In genomic region chr13:33003523-33004413, GRCm38 (mm10) we compare ENCODE assay signal across 8 mouse cellular contexts. TPM values are rescaled to one million over a fixed set of nuclear protein-coding genes. Genes with fewer than 3 reads are reported as not detected.
A peak's percentile ranks its signal among the peaks of the same experiment; 100 is the strongest.
DNase-seq lines count a peak whose midpoint lies in the region; ATAC-seq and TF ChIP-seq lines count a peak whose summit lies in the region.

No protein-coding gene starts in this region.

- ATAC-seq in lung, embryonic 15.5 days (ENCODE audit: borderline replicate concordance, extremely low read depth, low FRiP score, low TSS enrichment) = peak; percentile 44; the same call in 1 of the 2 replicates
- ATAC-seq in common myeloid progenitor, adult 5-6 weeks (replicated peaks; ENCODE audit: low read depth, poor library complexity, severe bottlenecking) = peak; percentile 30
- 0 out of 2 replicates have a peak, but pooled peaks have one; percentile 38 for ATAC-seq in hindbrain, postnatal 0 days
- no peak for ATAC-seq in midbrain, embryonic 14.5 days (ENCODE audit: low FRiP score, low TSS enrichment)

- H3K27ac ChIP-seq in lung, embryonic 15.5 days = peak overlapping the region; percentile 95
- peak overlapping the region; percentile 68 for H3K27ac ChIP-seq in hindbrain, postnatal 0 days
- H3K27ac ChIP-seq in midbrain, embryonic 14.5 days (replicated peaks; ENCODE audit: low read depth, low read length) = no peak overlapping the region
- H3K27ac ChIP-seq in cerebellum, adult 2 months (ENCODE audit: insufficient read depth, low read length) = no peak overlapping the region

- H3K9ac ChIP-seq in lung, embryonic 15.5 days = peak overlapping the region; percentile 42
- H3K9ac ChIP-seq in hindbrain, postnatal 0 days (replicated peaks; ENCODE audit: low read length) = peak overlapping the region; percentile 44
- peak overlapping the region; percentile 36; the same call in 1 of the 2 replicates for H3K9ac ChIP-seq in midbrain, embryonic 14.5 days (replicated peaks; ENCODE audit: low read length)

- peak overlapping the region; percentile 41 for H3K4me3 ChIP-seq in lung, embryonic 15.5 days
- H3K4me3 ChIP-seq in hindbrain, postnatal 0 days (ENCODE audit: low read length) = peak overlapping the region; percentile 25
- no peak overlapping the region; the same call in 1 of the 2 replicates for H3K4me3 ChIP-seq in midbrain, embryonic 14.5 days (replicated peaks; ENCODE audit: low read depth, low read length)
- H3K4me3 ChIP-seq in cerebellum, adult 2 months (replicated peaks; ENCODE audit: insufficient read depth, low read depth, low read length) = no peak overlapping the region

- H3K27me3 ChIP-seq in lung, embryonic 15.5 days = no peaks in the 10 kb centered on the region
- H3K27me3 ChIP-seq in hindbrain, postnatal 0 days (ENCODE audit: insufficient read depth, low read length) = no peaks in the 10 kb centered on the region
- H3K27me3 ChIP-seq in midbrain, embryonic 14.5 days (ENCODE audit: control insufficient read depth, insufficient read depth, low read length) = no peaks in the 10 kb centered on the region
- no peaks in the 10 kb centered on the region for H3K27me3 ChIP-seq in cerebellum, adult 2 months (ENCODE audit: control insufficient read depth, insufficient read depth, low read length)

- peaks cover 26% of the 10 kb centered on the region for H3K4me1 ChIP-seq in lung, embryonic 15.5 days
- H3K4me1 ChIP-seq in hindbrain, postnatal 0 days (ENCODE audit: insufficient read depth, low read length) = no peaks in the 10 kb centered on the region
- no peaks in the 10 kb centered on the region for H3K4me1 ChIP-seq in midbrain, embryonic 14.5 days (ENCODE audit: control insufficient read depth, insufficient read depth, low read length)
- H3K4me1 ChIP-seq in cerebellum, adult 2 months (ENCODE audit: control insufficient read depth, insufficient read depth, low read length) = no peaks in the 10 kb centered on the region

- no peak for DNase-seq in lung, postnatal 4 days
- DNase-seq in hindbrain, postnatal 0 days (ENCODE audit: low spot score) = no peak
- DNase-seq in midbrain, embryonic 14.5 days = no peak
- DNase-seq in adrenal gland, postnatal 14 days = no peak
- no peak for DNase-seq in gastrocnemius, postnatal 14 days
- DNase-seq in cerebellum, adult 2 months = no peak

- intact Hi-C loops in gastrocnemius, postnatal 14 days (cut with DNase I; ENCODE audit: low total_unique reads) = no loop called here

- TF ChIP-seq POLR2A in cerebellum, adult 2 months (IDR thresholded peaks at IDR 0.05; ENCODE audit: borderline replicate concordance, insufficient read depth, low read length) = no peak

- TF ChIP-seq CTCF in hindbrain, postnatal 0 days (IDR thresholded peaks at IDR 0.05; ENCODE audit: low read depth) = no peak
- TF ChIP-seq CTCF in cerebellum, adult 2 months (IDR thresholded peaks at IDR 0.05; ENCODE audit: borderline replicate concordance, insufficient read depth, low read depth, low read length) = no peak

- WGBS in lung, embryonic 15.5 days = 41% methylated on average over 9 of the region's 9 CpGs
- 65% methylated on average over 9 of the region's 9 CpGs for WGBS in hindbrain, postnatal 0 days
- 74% methylated on average over 9 of the region's 9 CpGs for WGBS in midbrain, embryonic 14.5 days
- WGBS in cerebellum, adult 2 months = 55% methylated on average over 9 of the region's 9 CpGs

- no peaks in the 10 kb centered on the region for H3K9me3 ChIP-seq in lung, embryonic 15.5 days
- no peaks in the 10 kb centered on the region for H3K9me3 ChIP-seq in hindbrain, postnatal 0 days (ENCODE audit: low read length)
- no peaks in the 10 kb centered on the region for H3K9me3 ChIP-seq in midbrain, embryonic 14.5 days (ENCODE audit: control insufficient read depth, low read length)

- H3K4me2 ChIP-seq in lung, embryonic 15.5 days = peak overlapping the region; percentile 63
- H3K4me2 ChIP-seq in hindbrain, postnatal 0 days (ENCODE audit: low read depth, low read length) = peak overlapping the region; percentile 54
- peak overlapping the region; percentile 46 for H3K4me2 ChIP-seq in midbrain, embryonic 14.5 days (ENCODE audit: low read length)

- peaks cover 3% of the 10 kb centered on the region; the same call in 1 of the 2 replicates for H3K36me3 ChIP-seq in lung, embryonic 15.5 days
- no peaks in the 10 kb centered on the region for H3K36me3 ChIP-seq in hindbrain, postnatal 0 days (ENCODE audit: insufficient read depth, low read length)
- H3K36me3 ChIP-seq in midbrain, embryonic 14.5 days (ENCODE audit: control insufficient read depth, insufficient read depth, low read length) = no peaks in the 10 kb centered on the region

RNA-seq across cellular contexts. Expression of gene Serpinb9, which starts 0.7 kb away (rescaled TPM):
- 32.3 and 36.3 TPM in 2 replicates for polyA plus RNA-seq in lung, embryonic 15.5 days (2015; fragmentation: Nextera tagmentation; extraction: Ambion mirVana)
- total RNA-seq in common myeloid progenitor, adult 5-6 weeks (2017) = 7.5 and 7.9 TPM in 2 replicates
- 3.8 and 4.4 TPM in 2 replicates for total RNA-seq in hindbrain, postnatal 0 days (2014; rRNA removed)
- 3.4 and 3.8 TPM in 2 replicates for polyA plus RNA-seq in hindbrain, postnatal 0 days (2015; fragmentation: Nextera tagmentation; extraction: Ambion mirVana)
- polyA plus RNA-seq in midbrain, embryonic 14.5 days (2014; fragmentation: Nextera tagmentation; extraction: Ambion mirVana) = 0.32 and 1.8 TPM in 2 replicates
- 14.4 and 16.1 TPM in 2 replicates for total RNA-seq in adrenal gland, postnatal 14 days (2021)
- total RNA-seq in gastrocnemius, postnatal 14 days (2021) = 1 to 10 TPM; 2.5 to 2.7 TPM
- polyA plus RNA-seq in cerebellum, adult 2 months (2012; rRNA removed) = 4.5 and 4.6 TPM in 2 replicates

RNA-seq across cellular contexts. Expression of gene Serpinb9b, which starts 23.4 kb away (rescaled TPM):
- polyA plus RNA-seq in lung, embryonic 15.5 days (2015; fragmentation: Nextera tagmentation; extraction: Ambion mirVana) = 0.15 and 0.19 TPM in 2 replicates
- not detected in 2 replicates for total RNA-seq in common myeloid progenitor, adult 5-6 weeks (2017)
- not detected in 2 replicates for total RNA-seq in hindbrain, postnatal 0 days (2014; rRNA removed)
- 0.13 and 0.25 TPM in 2 replicates for polyA plus RNA-seq in hindbrain, postnatal 0 days (2015; fragmentation: Nextera tagmentation; extraction: Ambion mirVana)
- 0.62 TPM in 1 of 2 replicates, not detected in the other for polyA plus RNA-seq in midbrain, embryonic 14.5 days (2014; fragmentation: Nextera tagmentation; extraction: Ambion mirVana)
- 0.22 TPM in 1 of 2 replicates, not detected in the other for total RNA-seq in adrenal gland, postnatal 14 days (2021)
- total RNA-seq in gastrocnemius, postnatal 14 days (2021) = not detected
- 0.03 and 0.05 TPM in 2 replicates for polyA plus RNA-seq in cerebellum, adult 2 months (2012; rRNA removed)

RNA-seq across cellular contexts. Expression of gene Serpinb6b, which starts 38.8 kb away (rescaled TPM):
- polyA plus RNA-seq in lung, embryonic 15.5 days (2015; fragmentation: Nextera tagmentation; extraction: Ambion mirVana) = 34.5 and 34.6 TPM in 2 replicates
- total RNA-seq in common myeloid progenitor, adult 5-6 weeks (2017) = 14.7 and 15.7 TPM in 2 replicates
- 1.7 and 4.7 TPM in 2 replicates for total RNA-seq in hindbrain, postnatal 0 days (2014; rRNA removed)
- polyA plus RNA-seq in hindbrain, postnatal 0 days (2015; fragmentation: Nextera tagmentation; extraction: Ambion mirVana) = 2.8 TPM in 2 replicates
- polyA plus RNA-seq in midbrain, embryonic 14.5 days (2014; fragmentation: Nextera tagmentation; extraction: Ambion mirVana) = 0.81 and 0.95 TPM in 2 replicates
- 26.4 and 27.6 TPM in 2 replicates for total RNA-seq in adrenal gland, postnatal 14 days (2021)
- total RNA-seq in gastrocnemius, postnatal 14 days (2021) = 1 to 10 TPM; 2.4 to 3.0 TPM
- 1.5 and 1.6 TPM in 2 replicates for polyA plus RNA-seq in cerebellum, adult 2 months (2012; rRNA removed)

Comparison
In these comparisons a context has a peak if more than half of its experiments do, and no peak if none do; other contexts are left out.
1. H3K27ac ChIP-seq: peak in lung, embryonic 15.5 days (single experiment) and hindbrain, postnatal 0 days (single experiment); none in midbrain, embryonic 14.5 days (single experiment) and cerebellum, adult 2 months (single experiment).
2. H3K4me3 ChIP-seq: peak in lung, embryonic 15.5 days (single experiment) and hindbrain, postnatal 0 days (single experiment); none in midbrain, embryonic 14.5 days (single experiment) and cerebellum, adult 2 months (single experiment).
3. Peak in every context shown above with its lines, with median percentiles within 50 percentile points of each other: H3K4me2 ChIP-seq and H3K9ac ChIP-seq.